Mouse (Mus musculus) myocyte (in vitro differentiated cells): Measurements from ENCODE around the gene Slc35e2. TPM values are rescaled to one million over a fixed set of nuclear protein-coding genes. Genes with fewer than 3 reads are reported as not detected.

Source experiments
- H3K27me3 ChIP-seq: one replicate; pipeline ENCODE4 v1.6.1; 2011; ENCODE audit not compliant: control insufficient read depth, insufficient read depth, insufficient read length
- H3K36me3 ChIP-seq: one replicate; pipeline ENCODE4 v1.6.1; 2011; ENCODE audit not compliant: control insufficient read depth, insufficient read depth
- H3K4me2 ChIP-seq: one replicate; pipeline ENCODE4 v1.6.1; 2011; ENCODE audit warnings: low read depth, control low read depth
- H3K4me3 ChIP-seq: one replicate; pipeline ENCODE4 v1.5.1; 2011; ENCODE audit warnings: mild to moderate bottlenecking, control low read depth, moderate library complexity
- H3K79me2 ChIP-seq: one replicate; pipeline ENCODE4 v1.6.1; 2011; ENCODE audit not compliant: control insufficient read depth, insufficient read depth
- H3ac ChIP-seq: one replicate; pipeline ENCODE4 v1.6.1; 2011; ENCODE audit not compliant: control insufficient read depth, insufficient read length
- CEBPB ChIP-seq: IDR thresholded peaks from 2 replicates; pipeline ENCODE4 v1.6.1; 2011; ENCODE audit warnings: mild to moderate bottlenecking, moderate library complexity; ENCODE audit not compliant: poor library complexity, insufficient read depth, severe bottlenecking
- E2F4 ChIP-seq: IDR thresholded peaks from one replicate; pipeline ENCODE4 v1.6.1; 2011; ENCODE audit warnings: mild to moderate bottlenecking, control low read depth, moderate library complexity; ENCODE audit not compliant: insufficient read depth
- MAX ChIP-seq: IDR thresholded peaks from one replicate; pipeline ENCODE4 v1.6.1; 2011; ENCODE audit warnings: low read depth, mild to moderate bottlenecking, control low read depth
- MYOD1 ChIP-seq, 3 experiments: IDR thresholded peaks; one replicate each; pipeline ENCODE4 v1.6.1; 2011; ENCODE audit warnings: control low read depth in 2 of 3, low read depth in 2 of 3, mild to moderate bottlenecking in 2 of 3, moderate library complexity in 1 of 3; ENCODE audit not compliant: insufficient read length in 2 of 3, control insufficient read depth in 1 of 3
- MYOG ChIP-seq, 3 experiments: IDR thresholded peaks; one replicate each; pipeline ENCODE4 v1.6.1; 2011; ENCODE audit warnings: control low read depth in 2 of 3, low read depth in 2 of 3, mild to moderate bottlenecking in 2 of 3; ENCODE audit not compliant: insufficient read length in 2 of 3, control insufficient read depth in 1 of 3, insufficient read depth in 1 of 3
- POLR2A ChIP-seq: IDR thresholded peaks from one replicate; pipeline ENCODE4 v1.6.1; 2011; ENCODE audit warnings: low read depth, mild to moderate bottlenecking, control low read depth, moderate library complexity; ENCODE audit not compliant: insufficient read length
- POLR2AphosphoS2 ChIP-seq: IDR thresholded peaks from one replicate; pipeline ENCODE4 v1.6.1; 2011; ENCODE audit warnings: low read depth, control low read depth; ENCODE audit not compliant: insufficient read length
- REST ChIP-seq: IDR thresholded peaks from one replicate; pipeline ENCODE4 v1.6.1; 2011; ENCODE audit warnings: mild to moderate bottlenecking, control low read depth, moderate library complexity; ENCODE audit not compliant: insufficient read depth, insufficient read length
- SRF ChIP-seq: IDR thresholded peaks from one replicate; pipeline ENCODE4 v1.6.1; 2011; ENCODE audit warnings: low read depth; ENCODE audit not compliant: control insufficient read depth, insufficient read length
- TCF12 ChIP-seq: IDR thresholded peaks from one replicate; pipeline ENCODE4 v1.6.1; 2011; ENCODE audit warnings: mild to moderate bottlenecking, control low read depth; ENCODE audit not compliant: poor library complexity, insufficient read depth, severe bottlenecking
- TCF3 ChIP-seq: IDR thresholded peaks from one replicate; pipeline ENCODE4 v1.6.1; 2011; ENCODE audit warnings: low read depth, control low read depth; ENCODE audit not compliant: insufficient read length
- USF1 ChIP-seq: IDR thresholded peaks from one replicate; pipeline ENCODE4 v1.6.1; 2011; ENCODE audit warnings: low read depth, mild to moderate bottlenecking, control low read depth, moderate library complexity
- polyA plus RNA-seq: library from polyadenylated mRNA; unstranded; fragments of >200 nt; fragmentation: generic; extraction: Trizol; gene quantifications from one replicate; pipeline ENCODE4 v1.2.1, GENCODE M21; 2012; ENCODE audit warnings: missing spikeins

Gene Slc35e2
- polyA plus RNA-seq, 1 experiment = 3.7 TPM

GRCm38 (mm10) chr4:155580420-155580819 is 20.8 kb upstream of the Slc35e2 start:
- Histone ChIP-seq H3K27me3 (no peaks in the 10 kb centered on the region), H3K36me3 (peaks cover 29% of the 10 kb centered on the region), H3K4me2 (no peak overlapping the region), H3K79me2 (peaks cover 12% of the 10 kb centered on the region), H3K4me3 (no peak overlapping the region), H3ac (no peak overlapping the region)
- no peak for TF ChIP-seq TCF12
- TF ChIP-seq POLR2AphosphoS2 = no peak
- no peak for TF ChIP-seq MYOG (IDR thresholded peaks at IDR 0.05; ENCODE audit: control insufficient read depth in 1 of 3, insufficient read depth in 1 of 3, insufficient read length in 2 of 3, low read depth in 2 of 3)
- no peak for TF ChIP-seq SRF
- TF ChIP-seq REST = no peak

- H3K79me2 ChIP-seq = no peaks in the 10 kb centered on the region
- peaks cover 28% of the 10 kb centered on the region for H3K36me3 ChIP-seq
- TF ChIP-seq E2F4 = no peak
- peak in 1 of 3 experiments; percentile 5 for TF ChIP-seq MYOG (IDR thresholded peaks at IDR 0.05; ENCODE audit: control insufficient read depth in 1 of 3, insufficient read depth in 1 of 3, insufficient read length in 2 of 3, low read depth in 2 of 3)
- TF ChIP-seq TCF12 = no peak
- TF ChIP-seq MYOD1 (IDR thresholded peaks at IDR 0.05; ENCODE audit: control insufficient read depth in 1 of 3, insufficient read length in 2 of 3, low read depth in 2 of 3) = peak in 1 of 3 experiments; percentile 38
- TF ChIP-seq USF1 = no peak
- H3K27me3 ChIP-seq = no peaks in the 10 kb centered on the region
- H3K4me3 ChIP-seq = no peak overlapping the region
- H3K4me2 ChIP-seq = peak overlapping the region; percentile 60
- no peak overlapping the region for H3ac ChIP-seq
Measured at GRCm38 (mm10) chr4:155582279-155582905, 18.8 kb upstream of the Slc35e2 start.

- Histone ChIP-seq H3ac (no peak overlapping the region), H3K4me3 (no peak overlapping the region), H3K27me3 (no peaks in the 10 kb centered on the region), H3K4me2 (no peak overlapping the region), H3K36me3 (peaks cover 27% of the 10 kb centered on the region), H3K79me2 (no peaks in the 10 kb centered on the region)
- TF ChIP-seq SRF (no peak), CEBPB (no peak), USF1 (no peak), TCF3 (no peak), POLR2A (no peak), MYOD1 (IDR thresholded peaks at IDR 0.05; ENCODE audit: control insufficient read depth in 1 of 3, insufficient read length in 2 of 3, low read depth in 2 of 3) (no peak), E2F4 (no peak), TCF12 (no peak), POLR2AphosphoS2 (no peak), MYOG (IDR thresholded peaks at IDR 0.05; ENCODE audit: control insufficient read depth in 1 of 3, insufficient read depth in 1 of 3, insufficient read length in 2 of 3, low read depth in 2 of 3) (no peak), MAX (no peak), REST (no peak)
Measured at GRCm38 (mm10) chr4:155589356-155589755, 11.9 kb upstream of the Slc35e2 start.

- H3K4me3 ChIP-seq = no peak overlapping the region
- peaks cover 14% of the 10 kb centered on the region for H3K36me3 ChIP-seq
Measured at GRCm38 (mm10) chr4:155591012-155591719, 10.1 kb upstream of the Slc35e2 start.

GRCm38 (mm10) chr4:155593780-155594179 is 7.4 kb upstream of the Slc35e2 start:
- Histone ChIP-seq H3K4me3 (no peak overlapping the region), H3K27me3 (no peaks in the 10 kb centered on the region), H3K4me2 (no peak overlapping the region), H3K36me3 (peaks cover 7% of the 10 kb centered on the region), H3K79me2 (no peaks in the 10 kb centered on the region), H3ac (no peak overlapping the region)
- TF ChIP-seq USF1 = no peak
- no peak for TF ChIP-seq POLR2A
- no peak for TF ChIP-seq MAX
- no peak for TF ChIP-seq TCF3
- no peak for TF ChIP-seq CEBPB

More at GRCm38 (mm10) chr4:155591012-155591719, 10.1 kb upstream of the Slc35e2 start:
- no peak overlapping the region for H3K4me2 ChIP-seq
- no peaks in the 10 kb centered on the region for H3K79me2 ChIP-seq
- H3K27me3 ChIP-seq = no peaks in the 10 kb centered on the region
- TF ChIP-seq SRF (no peak), USF1 (no peak), POLR2AphosphoS2 (no peak), MAX (no peak), TCF12 (no peak)
- no peak overlapping the region for H3ac ChIP-seq
